Mouse (Mus musculus): ENCODE measurements around the gene Agfg1. TPM values are rescaled to one million over a fixed set of nuclear protein-coding genes. Genes with fewer than 3 reads are reported as not detected.

Gene Agfg1
- total and polyA plus RNA-seq, 3 experiments = 34.1 to 58.6 TPM; not detected in 1

DNA sequence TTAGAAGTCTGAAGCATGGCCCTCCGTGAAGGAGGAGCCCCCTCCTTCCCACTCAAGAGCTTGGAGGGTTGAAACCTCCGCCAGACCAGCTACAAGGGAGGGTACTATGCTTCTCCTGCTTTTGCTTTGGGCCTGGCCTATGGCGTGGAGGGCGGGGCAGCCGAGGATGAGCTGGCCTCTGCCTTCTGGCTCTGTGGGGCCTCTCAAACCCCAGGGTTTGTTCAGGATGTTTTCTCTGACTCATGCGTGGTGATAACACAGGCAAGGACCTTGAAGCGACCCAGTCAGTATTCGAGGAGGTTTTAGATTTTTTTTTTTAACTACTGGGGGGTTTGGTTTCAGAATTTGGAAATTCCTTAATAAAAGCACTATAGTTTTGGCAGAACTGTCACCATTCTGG, 4.7 kb upstream of the Agfg1 start:
- Histone ChIP-seq H3K27me3 (ENCODE audit: control insufficient read depth in 1 of 2, insufficient read depth in 2 of 2, low read length in 2 of 2) (no peaks in the 10 kb centered on the region; a peak in 1 of 4 replicates), H3K4me1 (ENCODE audit: control insufficient read depth in 1 of 2, insufficient read depth in 2 of 2, low read length in 2 of 2) (peaks cover 3 to 24% of the 10 kb centered on the region in 2 experiments), H3K4me3 (ENCODE audit: control insufficient read depth in 1 of 2, insufficient read depth in 1 of 2, low read depth in 2 of 2, low read length in 2 of 2) (no peak overlapping the region), H3K79me2 (ENCODE audit: control insufficient read depth, insufficient read depth, low read length, poor library complexity) (peaks cover 3% of the 10 kb centered on the region), H3K9ac (ENCODE audit: control insufficient read depth, low read depth, low read length, poor library complexity, severe bottlenecking) (no peak overlapping the region), H3K27ac (ENCODE audit: control insufficient read depth, low read depth, low read length) (peak overlapping the region; percentile 55), H3K9me3 (replicated peaks; ENCODE audit: insufficient read depth, low read length) (no peaks in the 10 kb centered on the region), H3K36me3 (ENCODE audit: control insufficient read depth in 1 of 2, insufficient read depth in 2 of 2, low read length in 2 of 2) (peaks cover 0 to 18% of the 10 kb centered on the region in 2 experiments; a peak in 2 of 4 replicates)
- DNase-seq (ENCODE audit: low read depth, low spot score) = peak; percentile 75
- TF ChIP-seq UBTF (IDR thresholded peaks at IDR 0.05; ENCODE audit: borderline replicate concordance, insufficient read depth, low read depth, low read length) (0 out of 2 replicates have a peak, but pooled peaks have one; percentile 59), MXI1 (IDR thresholded peaks at IDR 0.05; ENCODE audit: low read depth, low read length) (no peak), ZNF384 (IDR thresholded peaks at IDR 0.05; ENCODE audit: low read depth, low read length) (peak; percentile 79), CHD1 (IDR thresholded peaks at IDR 0.05; ENCODE audit: low read depth, low read length) (no peak), POLR2A (IDR thresholded peaks at IDR 0.05; ENCODE audit: control insufficient read depth in 1 of 2, insufficient read depth in 1 of 2, low read depth in 1 of 2, low read length in 2 of 2, poor library complexity in 1 of 2) (no peak), E2F4 (IDR thresholded peaks at IDR 0.05; ENCODE audit: borderline replicate concordance, low read depth, low read length) (no peak), BHLHE40 (IDR thresholded peaks at IDR 0.05; ENCODE audit: borderline replicate concordance, low read depth, low read length) (0 out of 2 replicates have a peak, but pooled peaks have one; percentile 20), HCFC1 (IDR thresholded peaks at IDR 0.05; ENCODE audit: low read depth, low read length) (no peak), GATA1 (IDR thresholded peaks at IDR 0.05; ENCODE audit: low read depth, low read length) (peak; percentile 57), MEF2A (IDR thresholded peaks at IDR 0.05; ENCODE audit: extremely low read depth, insufficient replicate concordance, low read depth, low read length, poor library complexity, severe bottlenecking) (no peak), ZC3H11A (IDR thresholded peaks at IDR 0.05; ENCODE audit: low read depth, low read length) (no peak), POLR2AphosphoS5 (IDR thresholded peaks at IDR 0.05; ENCODE audit: borderline replicate concordance, low read depth, low read length) (no peak), USF1 (IDR thresholded peaks at IDR 0.05; ENCODE audit: low read depth, low read length) (no peak), MAFK (IDR thresholded peaks at IDR 0.05; ENCODE audit: borderline replicate concordance, low read depth, low read length) (no peak), SIN3A (IDR thresholded peaks at IDR 0.05; ENCODE audit: low read length) (peak; percentile 57), SMC3 (IDR thresholded peaks at IDR 0.05; ENCODE audit: low read depth, low read length) (no peak), EP300 (IDR thresholded peaks at IDR 0.05; ENCODE audit: low read depth in 1 of 2, low read length in 2 of 2) (peak; percentile 51 to 54), POLR2AphosphoS2 (IDR thresholded peaks at IDR 0.05; ENCODE audit: low read length) (no peak), RAD21 (IDR thresholded peaks at IDR 0.05; ENCODE audit: low read depth, low read length) (no peak), RCOR1 (IDR thresholded peaks at IDR 0.05; ENCODE audit: low read depth, low read length) (no peak), MAZ (IDR thresholded peaks at IDR 0.05; ENCODE audit: low read depth, low read length) (no peak), GABPA (IDR thresholded peaks at IDR 0.05; ENCODE audit: low read depth, low read length) (no peak), CHD2 (IDR thresholded peaks at IDR 0.05; ENCODE audit: low read length) (no peak), NELFE (IDR thresholded peaks at IDR 0.05; ENCODE audit: low read depth, low read length) (no peak), CTCF (IDR thresholded peaks at IDR 0.05 in 2 of 3, conservative IDR thresholded peaks at IDR 0.05 in 1 of 3; ENCODE audit: control insufficient read depth in 1 of 3, insufficient read depth in 1 of 3, low read depth in 2 of 3, low read length in 3 of 3, poor library complexity in 1 of 3, severe bottlenecking in 1 of 3) (no peak), TCF12 (IDR thresholded peaks at IDR 0.05; ENCODE audit: low read depth, low read length) (0 out of 2 replicates have a peak, but pooled peaks have one; percentile 27), JUND (IDR thresholded peaks at IDR 0.05; ENCODE audit: low read depth, low read length) (0 out of 2 replicates have a peak, but pooled peaks have one; percentile 48), MAX (IDR thresholded peaks at IDR 0.05; ENCODE audit: low read length) (peak; percentile 72), USF2 (IDR thresholded peaks at IDR 0.05; ENCODE audit: borderline replicate concordance in 1 of 2, insufficient read depth in 1 of 2, low read depth in 1 of 2, low read length in 2 of 2) (no peak), TAL1 (IDR thresholded peaks at IDR 0.05; ENCODE audit: low read length) (no peak), KAT2A (conservative IDR thresholded peaks at IDR 0.05; ENCODE audit: low read depth, low read length) (no peak), MYB (IDR thresholded peaks at IDR 0.05; ENCODE audit: low read depth, low read length) (no peak), ETS1 (IDR thresholded peaks at IDR 0.05; ENCODE audit: low read depth, low read length) (peak; percentile 40; the same call in 1 of the 2 replicates), ELF1 (IDR thresholded peaks at IDR 0.05; ENCODE audit: low read depth, low read length) (no peak), ZMIZ1 (IDR thresholded peaks at IDR 0.05; ENCODE audit: low read depth, low read length) (no peak), MYC (IDR thresholded peaks at IDR 0.05; ENCODE audit: low read depth, low read length) (0 out of 2 replicates have a peak, but pooled peaks have one; percentile 27), ZKSCAN1 (IDR thresholded peaks at IDR 0.05; ENCODE audit: low read depth, low read length) (no peak), TBP (IDR thresholded peaks at IDR 0.05; ENCODE audit: low read depth, low read length) (peak; percentile 95)
